Mouse (Mus musculus): Measurements from ENCODE around the gene Bcan. TPM values are rescaled to one million over a fixed set of nuclear protein-coding genes. Genes with fewer than 3 reads are reported as not detected.

The Bcan gene
- polyA plus RNA-seq, 1 experiment from 2014 or later, result not detected

DNA sequence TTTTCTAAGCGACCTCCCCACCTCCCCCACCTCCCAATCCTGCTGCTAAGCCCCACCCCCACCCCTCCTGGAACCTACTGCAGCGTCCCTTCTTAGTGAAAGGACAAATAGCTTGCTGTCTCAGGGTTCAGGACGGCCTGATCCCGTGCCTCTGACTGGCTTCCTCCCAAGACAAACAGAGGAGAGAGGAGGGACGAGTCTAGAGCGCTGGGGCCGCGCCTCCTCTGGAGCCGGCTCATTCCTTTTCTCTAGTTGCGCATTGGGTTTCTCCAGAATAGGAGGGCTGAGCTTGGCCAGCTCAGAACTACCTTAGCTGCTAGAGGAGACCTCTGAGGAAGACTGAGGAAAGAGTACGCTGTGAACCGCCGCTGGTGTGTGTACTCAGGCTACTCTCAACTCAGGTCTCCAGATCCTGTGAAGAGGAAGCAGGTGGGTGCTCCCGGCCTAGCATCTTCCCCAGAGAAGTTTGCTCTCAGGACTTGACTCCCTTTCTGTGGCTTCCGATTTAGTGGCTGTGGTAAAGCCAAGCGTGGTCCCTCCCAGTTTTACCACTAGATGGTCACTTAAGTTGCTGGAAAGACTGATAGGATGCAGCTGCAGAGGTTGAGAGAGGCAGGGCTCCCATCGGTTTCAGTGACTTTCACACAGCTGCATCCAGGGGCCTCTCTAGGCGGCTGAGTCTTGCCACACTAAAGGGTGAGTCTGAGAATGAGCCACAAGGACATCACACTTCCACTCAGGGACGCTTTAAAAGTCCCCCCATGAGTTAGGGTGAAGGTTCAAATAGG lies 30.8 kb upstream of the Bcan start:
- no peaks in the 10 kb centered on the region for H3K9me3 ChIP-seq (ENCODE audit: low read length)
- peak overlapping the region; percentile 54 for H3K4me2 ChIP-seq (ENCODE audit: low read depth, low read length)
- H3K4me1 ChIP-seq (ENCODE audit: insufficient read depth), result peaks cover 8% of the 10 kb centered on the region
- no peak overlapping the region for H3K9ac ChIP-seq (replicated peaks)
- H3K36me3 ChIP-seq (replicated peaks; ENCODE audit: insufficient read depth, low read length), result no peaks in the 10 kb centered on the region
- 15% methylated on average over 19 of the region's 19 CpGs for WGBS (ENCODE audit: insufficient replicate concordance)
- peak; percentile 40; the same call in 1 of the 2 replicates for TF ChIP-seq EP300 (IDR thresholded peaks at IDR 0.05; ENCODE audit: low read depth)
- no peak for TF ChIP-seq CTCF (IDR thresholded peaks at IDR 0.05; ENCODE audit: low read depth)
- H3K27me3 ChIP-seq (ENCODE audit: insufficient read depth, low read length), result peaks cover 9% of the 10 kb centered on the region; the same call in 1 of the 2 replicates
- H3K27ac ChIP-seq (ENCODE audit: low read depth), result no peak overlapping the region
- peak; percentile 70 for DNase-seq
- ATAC-seq, result peak; percentile 89
- H3K4me3 ChIP-seq (ENCODE audit: low read depth, low read length), result no peak overlapping the region

DNA sequence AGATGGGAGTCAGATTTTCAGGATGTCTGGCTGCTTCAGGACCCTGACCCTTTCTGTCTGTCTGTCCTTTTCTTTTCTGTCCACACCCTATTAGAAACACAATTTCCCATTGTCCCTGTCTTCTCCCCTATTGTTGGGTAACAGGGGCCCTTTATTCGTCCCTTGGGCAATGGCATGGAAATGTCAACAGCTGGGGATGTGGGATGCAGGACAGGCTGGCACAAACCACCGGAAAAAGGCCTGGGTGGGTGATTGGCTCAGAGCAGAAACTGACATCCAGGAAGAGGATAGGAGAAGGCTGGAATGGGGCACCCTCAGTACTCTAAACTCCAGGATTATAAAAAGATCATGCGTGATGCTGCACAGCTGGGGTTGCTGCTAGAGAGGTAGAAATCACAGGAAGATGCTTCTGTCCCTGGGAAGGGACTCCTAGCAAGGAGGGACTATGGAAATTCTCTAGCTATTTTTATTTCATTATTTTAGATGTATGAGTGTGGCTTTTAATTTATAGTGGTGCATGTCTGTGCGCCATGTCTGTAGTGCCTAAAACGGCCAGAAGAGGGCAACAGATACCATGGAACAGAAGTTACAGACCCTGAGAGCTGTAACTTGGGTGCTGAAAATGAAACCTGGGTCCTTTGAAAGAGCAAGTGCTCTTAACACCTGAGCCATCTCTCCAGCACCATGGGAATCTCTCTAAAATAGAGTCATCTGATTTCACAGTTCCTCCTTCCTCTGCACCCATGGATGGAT lies 27.6 kb upstream of the Bcan start, which contains the start of gene Hapln2:
TSS of gene Hapln2 (minus strand) at position 150 of the 753 bp plus-strand sequence.
- Histone ChIP-seq H3K4me3 (ENCODE audit: low read depth, low read length) (no peak within 1 kb of the TSS), H3K36me3 (replicated peaks; ENCODE audit: insufficient read depth, low read length) (no peaks in the 10 kb centered on the region), H3K27me3 (ENCODE audit: insufficient read depth, low read length) (peaks cover 40% of the 10 kb centered on the region), H3K4me2 (ENCODE audit: low read depth, low read length) (no peak within 1 kb of the TSS), H3K9me3 (ENCODE audit: low read length) (no peaks in the 10 kb centered on the region), H3K4me1 (ENCODE audit: insufficient read depth) (peaks cover 23% of the 10 kb centered on the region), H3K9ac (replicated peaks) (no peak within 1 kb of the TSS), H3K27ac (ENCODE audit: low read depth) (no peak within 1 kb of the TSS)
- no peak for ATAC-seq
- DNase-seq, result peak; percentile 38
- TF ChIP-seq CTCF (IDR thresholded peaks at IDR 0.05; ENCODE audit: low read depth) (peak; percentile 70), EP300 (IDR thresholded peaks at IDR 0.05; ENCODE audit: low read depth) (no peak)
- 46% methylated on average over 5 of the region's 5 CpGs for WGBS (ENCODE audit: insufficient replicate concordance)

DNA sequence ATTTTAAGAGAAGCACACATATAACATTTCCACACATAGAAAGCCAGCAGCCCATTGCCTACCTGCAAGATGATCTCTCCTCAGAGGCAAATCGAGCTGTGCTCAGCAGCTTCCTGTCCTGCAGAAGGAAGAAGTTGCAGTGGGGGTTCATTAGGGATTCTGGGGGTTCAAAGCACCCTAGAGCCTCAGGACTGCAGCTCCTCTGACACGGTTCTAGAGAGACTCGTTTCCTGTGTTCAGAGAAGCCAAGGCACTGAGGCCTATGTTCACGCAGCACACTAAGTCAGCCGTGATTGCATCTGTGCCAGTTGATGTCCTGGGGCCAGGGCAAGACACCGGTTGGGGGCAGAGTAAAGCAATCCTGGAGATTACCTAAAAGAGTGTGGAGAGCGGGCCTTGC lies 26.8 kb upstream of the Bcan start:
- no peak for TF ChIP-seq CTCF (IDR thresholded peaks at IDR 0.05; ENCODE audit: low read depth)
- no peak for TF ChIP-seq EP300 (IDR thresholded peaks at IDR 0.05; ENCODE audit: low read depth)
- 56% methylated on average over 7 of the region's 7 CpGs for WGBS (ENCODE audit: insufficient replicate concordance)

DNA sequence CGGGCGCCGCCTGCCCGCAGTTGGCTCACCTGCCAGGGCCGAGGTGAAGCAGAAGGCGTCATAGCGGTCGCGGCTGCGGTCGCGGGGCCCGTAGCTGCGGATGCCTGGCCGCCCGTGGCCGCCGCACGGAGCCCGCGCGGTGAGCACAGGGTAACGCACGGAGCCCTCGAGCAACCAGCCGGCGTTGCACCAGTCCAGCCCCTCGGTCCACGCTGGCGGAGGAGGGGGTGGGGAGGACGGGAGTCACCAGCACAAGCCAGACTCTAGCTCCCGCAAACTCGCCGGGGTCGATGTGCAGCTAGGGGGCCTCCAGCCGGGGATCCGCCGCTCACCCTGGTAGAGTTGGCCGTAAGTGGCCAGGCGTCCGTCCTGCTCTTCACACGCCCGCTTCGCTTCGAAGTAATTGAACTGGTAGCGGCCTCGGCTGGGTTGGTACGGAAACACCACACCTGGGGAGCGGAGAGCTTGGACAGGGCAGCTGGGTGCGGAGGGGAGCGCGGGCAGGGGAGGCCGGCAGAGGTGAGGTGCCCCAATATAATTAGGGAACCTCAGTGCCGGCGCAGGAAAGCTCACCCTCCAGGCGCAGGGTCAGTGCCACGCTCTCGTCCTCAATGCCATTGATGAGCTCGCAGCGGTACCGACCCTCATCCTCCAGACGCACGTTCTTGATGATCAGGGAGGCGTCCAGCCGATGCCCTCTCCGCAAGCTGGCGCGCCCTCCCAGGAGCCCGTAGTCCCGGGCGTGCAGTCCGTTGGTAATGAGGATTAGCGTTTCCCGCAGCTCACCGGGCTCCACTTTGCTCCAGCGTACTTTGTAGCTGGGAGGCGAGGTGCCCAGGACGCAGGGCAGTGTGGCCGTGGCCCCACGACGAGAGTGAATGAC lies 23.4 kb upstream of the Bcan start:
- peak; percentile 18 for DNase-seq
- no peak overlapping the region for H3K9ac ChIP-seq (replicated peaks)

More for the DNA sequence above, 26.8 kb upstream of the Bcan start:
- Histone ChIP-seq H3K27me3 (ENCODE audit: insufficient read depth, low read length) (peaks cover 47% of the 10 kb centered on the region), H3K4me3 (ENCODE audit: low read depth, low read length) (no peak overlapping the region), H3K27ac (ENCODE audit: low read depth) (no peak overlapping the region), H3K36me3 (replicated peaks; ENCODE audit: insufficient read depth, low read length) (no peaks in the 10 kb centered on the region), H3K4me2 (ENCODE audit: low read depth, low read length) (no peak overlapping the region), H3K9ac (replicated peaks) (no peak overlapping the region), H3K9me3 (ENCODE audit: low read length) (no peaks in the 10 kb centered on the region), H3K4me1 (ENCODE audit: insufficient read depth) (peaks cover 25% of the 10 kb centered on the region)
- DNase-seq (no peak), ATAC-seq (no peak)

DNA sequence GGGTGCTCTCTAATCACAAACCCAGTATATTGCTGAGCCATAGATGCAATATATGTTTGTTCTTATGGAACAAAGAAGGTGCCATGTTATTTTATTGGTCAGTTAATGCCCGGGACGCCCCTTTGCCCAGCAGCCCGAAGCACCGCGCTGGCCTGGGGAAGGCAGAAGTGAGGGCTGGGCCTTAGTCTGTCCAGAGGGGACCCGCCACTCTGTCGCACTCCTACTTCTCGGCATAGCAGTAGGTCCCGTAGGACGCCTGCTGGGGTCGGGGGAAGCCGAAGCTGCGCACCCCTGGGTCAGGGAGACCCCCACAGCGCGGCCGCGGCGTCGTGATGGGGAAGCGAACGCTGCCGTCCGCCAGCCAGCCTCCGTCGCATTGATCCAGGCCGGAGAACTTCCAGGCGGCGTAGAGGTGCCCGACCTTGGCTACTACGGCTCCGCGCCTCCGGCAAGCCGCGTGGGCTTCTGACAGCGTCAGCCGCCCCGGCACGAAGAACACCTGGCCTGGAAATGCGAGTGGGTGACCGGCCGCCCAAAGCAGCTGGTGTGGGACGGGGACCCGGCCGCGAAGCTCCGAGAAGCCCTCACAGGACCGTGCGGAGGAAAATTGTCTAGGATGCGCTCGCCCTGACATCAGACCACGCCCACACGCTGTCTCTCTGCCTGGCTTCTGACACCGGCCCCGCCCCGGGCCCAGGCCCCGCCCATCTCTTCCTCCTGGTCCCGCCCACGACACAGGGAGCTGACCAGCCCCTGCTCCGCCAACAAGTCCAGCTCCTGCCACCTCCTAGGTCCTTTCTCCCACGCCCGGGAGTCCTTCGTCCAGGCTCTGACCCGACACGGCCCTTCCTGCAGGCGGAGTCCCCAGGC lies 22.5 kb upstream of the Bcan start:
- DNase-seq (peak; percentile 93), ATAC-seq (peak; percentile 93)
- Histone ChIP-seq H3K9ac (replicated peaks) (no peak overlapping the region), H3K4me3 (ENCODE audit: low read depth, low read length) (peak overlapping the region; percentile 36), H3K9me3 (ENCODE audit: low read length) (no peaks in the 10 kb centered on the region), H3K27me3 (ENCODE audit: insufficient read depth, low read length) (peaks cover 66% of the 10 kb centered on the region), H3K36me3 (replicated peaks; ENCODE audit: insufficient read depth, low read length) (no peaks in the 10 kb centered on the region), H3K4me1 (ENCODE audit: insufficient read depth) (peaks cover 17% of the 10 kb centered on the region), H3K27ac (ENCODE audit: low read depth) (no peak overlapping the region), H3K4me2 (ENCODE audit: low read depth, low read length) (peak overlapping the region; percentile 84)
- TF ChIP-seq EP300 (IDR thresholded peaks at IDR 0.05; ENCODE audit: low read depth) (no peak), CTCF (IDR thresholded peaks at IDR 0.05; ENCODE audit: low read depth) (no peak)
- 4% methylated on average over 56 of the region's 66 CpGs for WGBS (ENCODE audit: insufficient replicate concordance)

More for the DNA sequence above, 23.4 kb upstream of the Bcan start:
- H3K4me3 ChIP-seq (ENCODE audit: low read depth, low read length), result peak overlapping the region; percentile 36
- peak overlapping the region; percentile 84 for H3K4me2 ChIP-seq (ENCODE audit: low read depth, low read length)
- no peaks in the 10 kb centered on the region for H3K9me3 ChIP-seq (ENCODE audit: low read length)
- H3K27ac ChIP-seq (ENCODE audit: low read depth), result no peak overlapping the region
- H3K36me3 ChIP-seq (replicated peaks; ENCODE audit: insufficient read depth, low read length), result no peaks in the 10 kb centered on the region
- peaks cover 17% of the 10 kb centered on the region for H3K4me1 ChIP-seq (ENCODE audit: insufficient read depth)
- H3K27me3 ChIP-seq (ENCODE audit: insufficient read depth, low read length), result peaks cover 64% of the 10 kb centered on the region
- 1% methylated on average over 69 of the region's 81 CpGs for WGBS (ENCODE audit: insufficient replicate concordance)
- TF ChIP-seq EP300 (IDR thresholded peaks at IDR 0.05; ENCODE audit: low read depth) (no peak), CTCF (IDR thresholded peaks at IDR 0.05; ENCODE audit: low read depth) (no peak)
- ATAC-seq, result peak; percentile 74

All from liver, postnatal 0 days (tissue).